Mouse (Mus musculus): Measurements from ENCODE around the gene Zdhhc24.

GRCm38 (mm10) chr19:4840848-4841247 lies 37.6 kb upstream of the Zdhhc24 start:
- TF ChIP-seq POLR2A (IDR thresholded peaks at IDR 0.05; ENCODE audit: insufficient read depth, low read depth, low read length) (no peak), CTCF (IDR thresholded peaks at IDR 0.05; ENCODE audit: insufficient read depth, low read depth, low read length) (no peak)
